Mouse (Mus musculus): ENCODE data around the gene Ybx2. TPM values are rescaled to one million over a fixed set of nuclear protein-coding genes. Genes with fewer than 3 reads are reported as not detected.
"Not testable (repeated sequence)": the region's sequence is repeated elsewhere in the genome, so short reads cannot be mapped to it uniquely, and the experiment has no call there.

Gene Ybx2
- polyA plus RNA-seq, 1 experiment = 45.0 TPM

- TF ChIP-seq POLR2A (IDR thresholded peaks at IDR 0.05; ENCODE audit: borderline replicate concordance, extremely low read depth, insufficient read depth, insufficient read length, poor library complexity, severe bottlenecking) = no peak
- no peak for TF ChIP-seq CTCF (IDR thresholded peaks at IDR 0.05; ENCODE audit: borderline replicate concordance, extremely low read depth, insufficient read depth, insufficient read length)
- DNase-seq (ENCODE audit: low read depth) = no peak
These were observed 12.8 kb upstream of the Ybx2 start for GRCm38 (mm10) chr11:69922796-69923195.

GRCm38 (mm10) chr11:69927501-69927900 is 8.1 kb upstream of the Ybx2 start:
- no peak for DNase-seq (ENCODE audit: low read depth)
- TF ChIP-seq POLR2A (IDR thresholded peaks at IDR 0.05; ENCODE audit: borderline replicate concordance, extremely low read depth, insufficient read depth, insufficient read length, poor library complexity, severe bottlenecking) = no peak
- no peak for TF ChIP-seq CTCF (IDR thresholded peaks at IDR 0.05; ENCODE audit: borderline replicate concordance, extremely low read depth, insufficient read depth, insufficient read length)

GRCm38 (mm10) chr11:69929712-69930111 is 5.9 kb upstream of the Ybx2 start:
- TF ChIP-seq CTCF (IDR thresholded peaks at IDR 0.05; ENCODE audit: borderline replicate concordance, extremely low read depth, insufficient read depth, insufficient read length) (no peak), POLR2A (IDR thresholded peaks at IDR 0.05; ENCODE audit: borderline replicate concordance, extremely low read depth, insufficient read depth, insufficient read length, poor library complexity, severe bottlenecking) (no peak)
- no peak for DNase-seq (ENCODE audit: low read depth)

GRCm38 (mm10) chr11:69930176-69930575 is 5.4 kb upstream of the Ybx2 start:
- DNase-seq (ENCODE audit: low read depth) = not testable (repeated sequence)

- no peak for TF ChIP-seq POLR2A (IDR thresholded peaks at IDR 0.05; ENCODE audit: borderline replicate concordance, extremely low read depth, insufficient read depth, insufficient read length, poor library complexity, severe bottlenecking)
- no peak for TF ChIP-seq CTCF (IDR thresholded peaks at IDR 0.05; ENCODE audit: borderline replicate concordance, extremely low read depth, insufficient read depth, insufficient read length)
- no peak for DNase-seq (ENCODE audit: low read depth)
These were observed 4.5 kb upstream of the Ybx2 start for GRCm38 (mm10) chr11:69930967-69931537.

- no peak for TF ChIP-seq CTCF (IDR thresholded peaks at IDR 0.05; ENCODE audit: borderline replicate concordance, extremely low read depth, insufficient read depth, insufficient read length)
- TF ChIP-seq POLR2A (IDR thresholded peaks at IDR 0.05; ENCODE audit: borderline replicate concordance, extremely low read depth, insufficient read depth, insufficient read length, poor library complexity, severe bottlenecking) = no peak
- no peak for DNase-seq (ENCODE audit: low read depth)
These were observed 3.8 kb upstream of the Ybx2 start for GRCm38 (mm10) chr11:69931769-69932168.

GRCm38 (mm10) chr11:69932254-69932653 is 3.3 kb upstream of the Ybx2 start:
- peak; percentile 36 for DNase-seq (ENCODE audit: low read depth)
- no peak for TF ChIP-seq POLR2A (IDR thresholded peaks at IDR 0.05; ENCODE audit: borderline replicate concordance, extremely low read depth, insufficient read depth, insufficient read length, poor library complexity, severe bottlenecking)
- peak; percentile 24; the same call in 1 of the 2 replicates for TF ChIP-seq CTCF (IDR thresholded peaks at IDR 0.05; ENCODE audit: borderline replicate concordance, extremely low read depth, insufficient read depth, insufficient read length)

GRCm38 (mm10) chr11:69933066-69933465 is 2.5 kb upstream of the Ybx2 start:
- no peak for TF ChIP-seq CTCF (IDR thresholded peaks at IDR 0.05; ENCODE audit: borderline replicate concordance, extremely low read depth, insufficient read depth, insufficient read length)
- TF ChIP-seq POLR2A (IDR thresholded peaks at IDR 0.05; ENCODE audit: borderline replicate concordance, extremely low read depth, insufficient read depth, insufficient read length, poor library complexity, severe bottlenecking) = no peak
- no peak for DNase-seq (ENCODE audit: low read depth)

- TF ChIP-seq CTCF (IDR thresholded peaks at IDR 0.05; ENCODE audit: borderline replicate concordance, extremely low read depth, insufficient read depth, insufficient read length) (peak; percentile 93), POLR2A (IDR thresholded peaks at IDR 0.05; ENCODE audit: borderline replicate concordance, extremely low read depth, insufficient read depth, insufficient read length, poor library complexity, severe bottlenecking) (no peak)
- DNase-seq (ENCODE audit: low read depth) = peak; percentile 90
These were observed 1.4 kb upstream of the Ybx2 start for GRCm38 (mm10) chr11:69934169-69934568.

- TF ChIP-seq POLR2A (IDR thresholded peaks at IDR 0.05; ENCODE audit: borderline replicate concordance, extremely low read depth, insufficient read depth, insufficient read length, poor library complexity, severe bottlenecking) (no peak), CTCF (IDR thresholded peaks at IDR 0.05; ENCODE audit: borderline replicate concordance, extremely low read depth, insufficient read depth, insufficient read length) (no peak)
- no peak for DNase-seq (ENCODE audit: low read depth)
These were observed 915 bp upstream of the Ybx2 start for GRCm38 (mm10) chr11:69934681-69935080.

- no peak for DNase-seq (ENCODE audit: low read depth)
- TF ChIP-seq POLR2A (IDR thresholded peaks at IDR 0.05; ENCODE audit: borderline replicate concordance, extremely low read depth, insufficient read depth, insufficient read length, poor library complexity, severe bottlenecking) (no peak), CTCF (IDR thresholded peaks at IDR 0.05; ENCODE audit: borderline replicate concordance, extremely low read depth, insufficient read depth, insufficient read length) (no peak)
These were observed 560 bp downstream of the Ybx2 start for GRCm38 (mm10) chr11:69936156-69936555.

- no peak for DNase-seq (ENCODE audit: low read depth)
- no peak for TF ChIP-seq CTCF (IDR thresholded peaks at IDR 0.05; ENCODE audit: borderline replicate concordance, extremely low read depth, insufficient read depth, insufficient read length)
- no peak for TF ChIP-seq POLR2A (IDR thresholded peaks at IDR 0.05; ENCODE audit: borderline replicate concordance, extremely low read depth, insufficient read depth, insufficient read length, poor library complexity, severe bottlenecking)
These were observed 1.2 kb downstream of the Ybx2 start for GRCm38 (mm10) chr11:69936714-69937347.
